Mouse (Mus musculus) testis, adult 2 months (tissue): ENCODE measurements around the gene Krtap10-4.

ENCODE experiments used
- CTCF ChIP-seq: fragments of 200-500 bp; IDR thresholded peaks from 2 replicates; pipeline ENCODE4 v1.5.1; 2012; ENCODE audit warnings: low read depth, mild to moderate bottlenecking, inconsistent platforms, low read length, moderate library complexity; ENCODE audit not compliant: control insufficient read depth, insufficient read depth, insufficient replicate concordance
- POLR2A ChIP-seq: fragments of 200-500 bp; IDR thresholded peaks from 2 replicates; pipeline ENCODE4 v1.6.1; 2012; ENCODE audit warnings: low read depth, mild to moderate bottlenecking, inconsistent platforms, low read length, moderate library complexity; ENCODE audit not compliant: control insufficient read depth

DNA sequence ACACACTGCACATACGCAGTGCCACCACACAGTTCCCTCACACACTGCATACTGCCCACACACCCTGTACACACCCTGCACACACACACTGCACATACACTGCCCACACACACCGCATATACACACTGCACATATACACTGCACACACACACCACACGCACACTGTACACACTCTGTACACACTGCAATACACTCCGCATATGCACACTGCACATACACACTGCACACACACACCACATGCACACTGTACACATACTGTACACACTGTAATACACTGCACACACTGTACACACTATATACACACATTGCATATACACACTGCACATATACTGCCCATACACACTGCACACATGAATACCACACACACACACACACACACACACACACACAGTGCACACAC is 8.4 kb downstream of the Krtap10-4 start:
- TF ChIP-seq POLR2A (no peak), CTCF (no peak)
